Mouse (Mus musculus) liver, adult 2 months (tissue): ENCODE results near the gene Dnajb6.
A peak's percentile ranks its signal among the peaks of the same experiment; 100 is the strongest.

Experiments
- CTCF ChIP-seq: fragments of 200-500 bp; IDR thresholded peaks from 2 replicates; pipeline ENCODE4 v1.5.1; 2011; ENCODE audit warnings: low read depth, low read length, control low read depth
- POLR2A ChIP-seq: fragments of 200-500 bp; IDR thresholded peaks from 2 replicates; pipeline ENCODE4 v1.6.1; 2011; ENCODE audit warnings: low read length, control low read depth; ENCODE audit not compliant: insufficient read depth; ENCODE audit errors: extremely low read depth

- TF ChIP-seq CTCF: peak; percentile 27; the same call in 1 of the 2 replicates
- no peak for TF ChIP-seq POLR2A
Observed at GRCm38 (mm10) chr5:29824796-29825195, 89.3 kb downstream of the Dnajb6 start.
